In the genomic region with DNA sequence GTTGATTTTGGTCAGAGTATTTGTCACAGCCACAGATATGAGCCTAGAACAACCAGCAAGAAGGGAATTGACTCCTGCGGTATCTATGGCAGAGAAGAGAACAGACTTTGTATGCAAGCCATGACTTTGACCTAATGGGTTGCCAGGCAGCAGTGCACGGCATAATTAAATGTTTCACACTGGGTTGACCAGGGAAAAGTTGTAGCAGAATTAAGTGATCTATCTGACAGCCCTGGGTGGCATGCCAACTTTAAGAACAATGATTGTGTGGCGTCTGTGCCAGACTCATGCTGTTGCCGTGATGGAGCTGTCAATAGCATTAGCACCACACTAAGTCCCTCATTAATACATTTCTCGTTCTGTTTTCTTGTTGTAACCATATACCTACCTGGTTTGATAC, we compare ENCODE assay signal across 13 mouse cellular contexts. TPM values are rescaled to one million over a fixed set of nuclear protein-coding genes. Genes with fewer than 3 reads are reported as not detected.
DNase-seq lines count a peak whose midpoint lies in the region; ATAC-seq and TF ChIP-seq lines count a peak whose summit lies in the region.
"Had no signal": no experiment of that assay in that cellular context is flagged by ENCODE, and none has a peak within 500 bp of the region (broad histone marks: within the 10 kb centered on the region; RNA-seq: fewer than 3 reads in every experiment).

No protein-coding gene starts in this region.

- H3K36me3 ChIP-seq in forebrain, embryonic 14.5 days (ENCODE audit: control insufficient read depth, insufficient read depth, low read length): no peaks in the 10 kb centered on the region
- no peaks in the 10 kb centered on the region for H3K36me3 ChIP-seq in forebrain, embryonic 11.5 days (ENCODE audit: control insufficient read depth, insufficient read depth, low read length)
- H3K36me3 ChIP-seq in hindbrain, embryonic 15.5 days: no peaks in the 10 kb centered on the region
- H3K36me3 ChIP-seq in midbrain, postnatal 0 days (ENCODE audit: insufficient read depth, low read length): no peaks in the 10 kb centered on the region

- no peak overlapping the region for H3K4me2 ChIP-seq in forebrain, embryonic 14.5 days (ENCODE audit: low read length)
- H3K4me2 ChIP-seq in forebrain, embryonic 11.5 days (ENCODE audit: low read depth, low read length, severe bottlenecking): no peak overlapping the region
- no peak overlapping the region for H3K4me2 ChIP-seq in hindbrain, embryonic 15.5 days
- H3K4me2 ChIP-seq in midbrain, postnatal 0 days (ENCODE audit: low read depth, low read length, poor library complexity, severe bottlenecking): no peak overlapping the region

- H3K4me3 ChIP-seq in forebrain, embryonic 14.5 days (ENCODE audit: low read depth, low read length): no peak overlapping the region
- H3K4me3 ChIP-seq in forebrain, embryonic 11.5 days (ENCODE audit: low read depth, low read length): no peak overlapping the region
- no peak overlapping the region for H3K4me3 ChIP-seq in hindbrain, embryonic 15.5 days
- H3K4me3 ChIP-seq in midbrain, postnatal 0 days (ENCODE audit: low read depth, low read length): no peak overlapping the region

- no peaks in the 10 kb centered on the region for H3K9me3 ChIP-seq in forebrain, embryonic 14.5 days (replicated peaks; ENCODE audit: control insufficient read depth, low read length)
- no peaks in the 10 kb centered on the region for H3K9me3 ChIP-seq in forebrain, embryonic 11.5 days (ENCODE audit: control insufficient read depth, low read length)
- H3K9me3 ChIP-seq in hindbrain, embryonic 15.5 days: no peaks in the 10 kb centered on the region
- H3K9me3 ChIP-seq in midbrain, postnatal 0 days (ENCODE audit: low read length): no peaks in the 10 kb centered on the region

- no peak for TF ChIP-seq CTCF in midbrain, postnatal 0 days (IDR thresholded peaks at IDR 0.05)

- ATAC-seq in forebrain, embryonic 14.5 days: peak; percentile 88
- ATAC-seq in forebrain, embryonic 11.5 days (replicated peaks; ENCODE audit: low FRiP score): no peak
- peak; percentile 86 for ATAC-seq in hindbrain, embryonic 15.5 days (ENCODE audit: low FRiP score, low read depth)
- ATAC-seq in midbrain, postnatal 0 days (ENCODE audit: low FRiP score): peak; percentile 66; the same call in 1 of the 2 replicates

- 18% methylated on average over 5 of the region's 5 CpGs for WGBS in forebrain, embryonic 14.5 days
- 82% methylated on average over 5 of the region's 5 CpGs for WGBS in forebrain, embryonic 11.5 days
- WGBS in hindbrain, embryonic 15.5 days: 30% methylated on average over 5 of the region's 5 CpGs
- WGBS in midbrain, postnatal 0 days: 27% methylated on average over 5 of the region's 5 CpGs

- H3K27ac ChIP-seq in forebrain, embryonic 14.5 days (ENCODE audit: low read depth, low read length): no peak overlapping the region
- no peak overlapping the region for H3K27ac ChIP-seq in forebrain, embryonic 11.5 days (ENCODE audit: low read depth, low read length)
- H3K27ac ChIP-seq in hindbrain, embryonic 15.5 days (replicated peaks): no peak overlapping the region
- no peak overlapping the region for H3K27ac ChIP-seq in midbrain, postnatal 0 days (ENCODE audit: low read depth, low read length)

- intact Hi-C loops in heart, postnatal 25 days (cut with DNase I): no loop called here

- 0 out of 2 replicates have a peak, but pooled peaks cover 2% of the 10 kb centered on the region for H3K4me1 ChIP-seq in forebrain, embryonic 14.5 days (ENCODE audit: control insufficient read depth, insufficient read depth, low read length)
- no peaks in the 10 kb centered on the region for H3K4me1 ChIP-seq in forebrain, embryonic 11.5 days (replicated peaks; ENCODE audit: control insufficient read depth, insufficient read depth, low read length)
- peaks cover 3% of the 10 kb centered on the region; the same call in 1 of the 2 replicates for H3K4me1 ChIP-seq in hindbrain, embryonic 15.5 days (replicated peaks)
- 0 out of 2 replicates have a peak, but pooled peaks cover 2% of the 10 kb centered on the region for H3K4me1 ChIP-seq in midbrain, postnatal 0 days (ENCODE audit: insufficient read depth, low read length)

- DNase-seq in forebrain, embryonic 14.5 days (ENCODE audit: low spot score): peak; percentile 87
- DNase-seq in forebrain, embryonic 11.5 days (ENCODE audit: low spot score): no peak
- DNase-seq in brain, embryonic 18.5 days (ENCODE audit: low read depth, low spot score): peak; percentile 28
- DNase-seq in midbrain, postnatal 0 days (ENCODE audit: low spot score): peak; percentile 90
- no peak for DNase-seq in heart, adult 18-20 months
- no peak for DNase-seq in kidney, adult 8-10 months
- DNase-seq in heart, postnatal 25 days (ENCODE audit: low spot score): no peak
- DNase-seq: adrenal gland, adult 2 months; cerebellum, adult 11-12 months; lung, adult 18-20 months; lung, postnatal 36 days; thymus, adult 18-20 months had no signal

- H3K9ac ChIP-seq in forebrain, embryonic 14.5 days (ENCODE audit: low read length): no peak overlapping the region
- no peak overlapping the region for H3K9ac ChIP-seq in forebrain, embryonic 11.5 days (ENCODE audit: low read length)
- no peak overlapping the region for H3K9ac ChIP-seq in hindbrain, embryonic 15.5 days
- no peak overlapping the region for H3K9ac ChIP-seq in midbrain, postnatal 0 days (replicated peaks; ENCODE audit: low read length, poor library complexity, severe bottlenecking)

- no peaks in the 10 kb centered on the region for H3K27me3 ChIP-seq in forebrain, embryonic 14.5 days (replicated peaks; ENCODE audit: control insufficient read depth, insufficient read depth, low read length)
- no peaks in the 10 kb centered on the region for H3K27me3 ChIP-seq in forebrain, embryonic 11.5 days (ENCODE audit: control insufficient read depth, insufficient read depth, low read length)
- H3K27me3 ChIP-seq in hindbrain, embryonic 15.5 days: no peaks in the 10 kb centered on the region
- H3K27me3 ChIP-seq in midbrain, postnatal 0 days (ENCODE audit: insufficient read depth, low read length): no peaks in the 10 kb centered on the region

RNA-seq across cellular contexts. Expression of gene Map10, which starts 11.1 kb away (rescaled TPM):
- polyA plus RNA-seq in forebrain, embryonic 14.5 days (2014; fragmentation: Nextera tagmentation; extraction: Ambion mirVana): 9.3 and 11.6 TPM in 2 replicates
- 8.5 and 9.8 TPM in 2 replicates for polyA plus RNA-seq in forebrain, embryonic 11.5 days (2014; fragmentation: Nextera tagmentation; extraction: Ambion mirVana)
- polyA plus RNA-seq in hindbrain, embryonic 15.5 days (2015; fragmentation: Nextera tagmentation; extraction: Ambion mirVana): 7.5 and 7.7 TPM in 2 replicates
- 11.0 and 11.6 TPM in 2 replicates for total RNA-seq in midbrain, postnatal 0 days (2014; rRNA removed)
- 5.8 and 6.9 TPM in 2 replicates for polyA plus RNA-seq in midbrain, postnatal 0 days (2015; fragmentation: Nextera tagmentation; extraction: Ambion mirVana)
- total RNA-seq in heart, adult 18-20 months (2021): 1 to 10 TPM; 4.5 to 5.1 TPM
- 1 to 10 TPM; 5.2 to 5.8 TPM for total RNA-seq in heart, postnatal 25 days (2021)

Comparison
In these comparisons a context has a peak if more than half of its experiments do, and no peak if none do; other contexts are left out.
1. DNase-seq: peak in forebrain, embryonic 14.5 days (single experiment), brain, embryonic 18.5 days (single experiment) and midbrain, postnatal 0 days (single experiment); none in forebrain, embryonic 11.5 days (single experiment), heart, adult 18-20 months (0 of 2), kidney, adult 8-10 months (0 of 2) and heart, postnatal 25 days (single experiment).